Mouse (Mus musculus): ENCODE data around the gene Ndufa13.
"Not testable (repeated sequence)": the region's sequence is repeated elsewhere in the genome, so short reads cannot be mapped to it uniquely, and the experiment has no call there.

Ndufa13 gene

GRCm38 (mm10) chr8:69902163-69903062 is at the start of gene Ndufa13, which contains the start of the genes Tssk6 and Yjefn3:
Gene Ndufa13 (minus strand): TSS chr8:69902558.
Gene Tssk6 (plus strand): TSS chr8:69902184.
Gene Yjefn3 (minus strand): TSS chr8:69902712.
- no peak for DNase-seq (ENCODE audit: low read depth)

DNA sequence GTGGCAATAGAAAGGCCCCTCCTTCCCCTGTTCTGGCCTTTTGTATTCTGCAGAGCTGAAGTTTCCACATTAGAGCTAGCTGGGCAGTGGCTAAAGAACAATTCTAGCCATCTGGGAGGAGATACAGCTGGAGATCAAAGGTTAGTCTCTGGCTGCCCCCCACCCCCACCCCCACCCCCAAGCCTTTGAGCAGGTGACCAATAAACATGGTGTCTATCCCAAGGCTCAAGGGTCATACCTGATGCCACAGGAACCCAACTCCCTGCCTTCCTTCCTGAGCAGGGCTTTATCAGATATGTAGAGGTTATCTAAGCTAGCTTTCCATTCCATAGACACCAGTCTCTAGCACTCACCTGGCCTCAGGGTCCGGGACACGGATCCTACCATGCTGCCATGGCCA is 47.9 kb upstream of the Ndufa13 start:
- DNase-seq (ENCODE audit: low read depth): no peak

GRCm38 (mm10) chr8:69942495-69942894 is 40.1 kb upstream of the Ndufa13 start:
- not testable (repeated sequence) for DNase-seq (ENCODE audit: low read depth)

DNA sequence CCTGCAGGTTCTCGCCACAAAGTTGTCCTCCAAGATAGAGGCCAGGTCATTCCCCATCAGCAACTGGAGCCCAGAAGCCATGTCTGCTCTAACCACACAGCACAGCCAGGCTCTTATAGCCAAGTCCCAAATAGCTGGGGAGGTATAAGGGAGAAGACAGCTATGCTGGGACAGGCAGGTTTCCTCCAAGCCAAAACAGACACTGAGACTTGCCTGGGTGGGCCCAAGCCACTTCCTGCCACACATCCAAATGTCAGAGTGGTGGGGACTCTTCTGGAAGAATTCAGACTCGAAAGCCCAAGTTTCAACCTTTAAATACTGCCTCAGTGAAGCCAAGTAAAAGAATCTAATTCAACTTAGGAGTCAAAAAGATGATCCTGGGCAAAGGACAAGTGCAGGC is 38.0 kb upstream of the Ndufa13 start:
- DNase-seq (ENCODE audit: low read depth): no peak

DNA sequence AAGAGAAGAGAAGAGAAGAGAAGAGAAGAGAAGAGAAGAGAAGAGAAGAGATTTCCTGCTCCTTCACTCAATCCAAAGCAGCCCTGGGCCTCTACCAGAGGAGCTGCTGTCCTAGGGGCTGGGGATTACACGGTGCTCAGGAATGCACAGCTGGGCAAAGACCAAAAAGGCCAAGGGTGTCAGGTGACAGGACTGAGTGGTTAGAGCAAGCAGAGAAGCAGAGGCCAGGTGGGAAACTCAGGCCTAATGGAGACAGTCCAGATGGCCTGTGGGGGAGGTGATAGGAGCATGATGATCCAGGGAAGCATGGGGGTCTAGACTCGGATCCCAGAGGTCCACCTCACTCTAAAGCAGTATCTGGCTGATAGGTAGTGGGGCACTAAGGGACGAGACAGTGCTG is 37.3 kb upstream of the Ndufa13 start:
- DNase-seq (ENCODE audit: low read depth): no peak

GRCm38 (mm10) chr8:69938245-69938982 is 36.1 kb upstream of the Ndufa13 start:
- DNase-seq (ENCODE audit: low read depth): no peak

DNA sequence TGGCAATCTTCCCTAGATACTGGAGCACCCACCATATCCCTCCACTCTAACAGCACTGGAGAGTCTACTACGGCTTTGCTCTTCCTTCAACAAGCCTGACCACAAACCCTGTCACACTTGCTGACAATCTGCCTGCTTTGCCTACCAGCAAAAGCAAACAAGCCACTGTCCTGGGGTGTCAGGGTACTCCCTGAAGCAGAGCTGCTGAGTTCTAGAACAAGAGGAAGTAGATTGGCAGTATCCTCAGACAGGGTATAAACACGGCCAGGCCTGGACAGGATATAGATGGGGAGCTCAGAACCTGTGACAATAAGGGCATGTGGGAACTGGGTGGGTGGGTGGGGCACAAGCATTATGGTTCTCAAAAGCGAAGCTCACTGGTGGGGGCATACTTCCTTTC is 35.1 kb upstream of the Ndufa13 start:
- DNase-seq (ENCODE audit: low read depth): peak; percentile 45

GRCm38 (mm10) chr8:69936050-69936794 is 33.9 kb upstream of the Ndufa13 start:
- no peak for DNase-seq (ENCODE audit: low read depth)

- DNase-seq (ENCODE audit: low read depth): no peak
Measured at GRCm38 (mm10) chr8:69935431-69935830, 33.1 kb upstream of the Ndufa13 start.

GRCm38 (mm10) chr8:69934582-69934981 is 32.2 kb upstream of the Ndufa13 start:
- no peak for DNase-seq (ENCODE audit: low read depth)

GRCm38 (mm10) chr8:69933811-69934210 is 31.5 kb upstream of the Ndufa13 start:
- DNase-seq (ENCODE audit: low read depth): peak; percentile 39

DNA sequence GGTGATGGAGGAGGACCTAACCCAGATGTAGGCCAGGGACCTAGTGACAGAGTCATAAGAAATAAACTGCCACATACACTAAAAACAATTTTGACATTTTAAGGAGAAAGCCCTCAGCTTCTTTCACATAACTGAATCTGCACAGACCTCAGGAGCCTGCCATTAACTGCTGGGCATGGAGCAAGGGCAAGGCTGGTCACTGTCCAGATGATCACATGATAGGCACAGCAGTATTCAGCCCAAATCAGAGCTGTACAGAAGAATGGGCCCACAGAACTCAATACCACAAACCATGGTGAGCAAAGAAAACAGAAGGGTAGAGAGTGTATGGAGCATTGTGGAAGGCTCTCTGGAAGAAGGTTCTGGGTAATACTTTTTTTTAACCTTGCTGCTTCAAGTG is 24.5 kb upstream of the Ndufa13 start:
- no peak for DNase-seq (ENCODE audit: low read depth)

DNA sequence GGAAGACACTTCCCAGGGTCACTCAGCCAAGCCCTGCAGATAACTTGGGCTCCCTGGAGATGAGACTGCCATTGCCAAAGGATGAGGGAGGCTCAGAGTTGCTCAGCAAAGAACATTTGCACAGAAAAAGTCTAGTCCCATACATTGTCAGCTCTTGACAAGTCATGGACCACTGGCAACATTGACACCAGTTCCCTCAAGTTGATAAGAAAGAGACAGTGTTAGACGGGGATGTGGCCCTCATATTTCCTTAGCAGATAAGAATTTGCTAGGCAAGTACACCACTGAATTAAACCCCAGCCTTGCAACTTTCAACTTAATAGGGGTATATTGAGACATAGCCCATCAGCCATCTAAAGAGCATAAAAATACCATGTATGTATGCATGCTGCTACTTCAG is 21.6 kb upstream of the Ndufa13 start:
- DNase-seq (ENCODE audit: low read depth): no peak

GRCm38 (mm10) chr8:69921141-69921540 is 18.8 kb upstream of the Ndufa13 start:
- DNase-seq (ENCODE audit: low read depth): no peak

GRCm38 (mm10) chr8:69919876-69920662 is 17.7 kb upstream of the Ndufa13 start:
- peak; percentile 91 for DNase-seq (ENCODE audit: low read depth)

DNA sequence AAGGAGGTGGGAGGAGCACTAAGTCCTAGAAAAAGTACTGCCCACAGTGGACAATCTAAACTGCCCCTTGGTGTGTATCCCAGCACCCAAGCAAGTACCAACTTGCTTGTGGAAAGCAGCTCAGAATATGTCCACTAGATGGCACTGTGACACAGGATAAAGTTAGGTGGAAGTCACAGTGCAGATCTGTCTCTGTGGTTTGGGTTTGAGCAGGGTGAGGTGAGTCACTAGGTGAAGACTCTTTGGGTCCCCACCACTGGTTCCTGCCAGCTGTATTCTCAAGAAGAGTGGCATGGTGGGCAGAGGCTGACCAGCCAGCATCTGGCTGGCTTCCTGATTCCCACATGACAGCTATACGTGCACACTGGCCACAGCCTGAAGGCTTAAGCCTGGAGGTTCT is 16.7 kb upstream of the Ndufa13 start:
- peak; percentile 96 for DNase-seq (ENCODE audit: low read depth)

- DNase-seq (ENCODE audit: low read depth): no peak
Measured at GRCm38 (mm10) chr8:69918506-69918905, 16.1 kb upstream of the Ndufa13 start.

DNA sequence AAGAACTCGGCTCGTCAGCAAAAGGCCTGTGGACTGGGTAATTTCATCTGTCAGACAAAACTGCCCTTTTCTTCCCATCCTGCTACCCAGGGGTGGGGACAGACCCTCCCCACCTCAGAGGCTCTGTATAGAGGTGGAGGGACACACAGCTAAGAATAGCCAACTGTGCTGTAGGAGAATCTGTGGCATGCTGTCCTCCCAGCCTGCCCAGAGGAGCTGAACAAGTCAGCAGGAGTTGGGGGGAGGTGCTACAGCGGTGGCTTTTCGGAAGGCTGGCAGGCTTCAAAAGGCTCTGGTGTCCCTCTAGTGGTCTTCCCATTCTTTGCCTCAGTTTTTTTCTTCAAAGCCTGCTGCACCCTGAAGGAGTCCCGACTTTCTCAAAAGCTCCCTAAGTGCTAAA is 13.4 kb upstream of the Ndufa13 start:
- DNase-seq (ENCODE audit: low read depth): no peak

- DNase-seq (ENCODE audit: low read depth): no peak
Measured at GRCm38 (mm10) chr8:69914526-69914925, 12.2 kb upstream of the Ndufa13 start.

- no peak for DNase-seq (ENCODE audit: low read depth)
Measured at GRCm38 (mm10) chr8:69912478-69913074, 10.2 kb upstream of the Ndufa13 start.

- DNase-seq (ENCODE audit: low read depth): no peak
Measured at GRCm38 (mm10) chr8:69911917-69912316, 9.6 kb upstream of the Ndufa13 start.

All from naive thymus-derived CD4-positive, alpha-beta T cell, adult 2 months (primary cell).